Mouse (Mus musculus) limb, embryonic 13.5 days (tissue): ENCODE measurements around the gene Scaf4. TPM values are rescaled to one million over a fixed set of nuclear protein-coding genes. Genes with fewer than 3 reads are reported as not detected.
A peak's percentile ranks its signal among the peaks of the same experiment; 100 is the strongest.

Source experiments
- ATAC-seq: fragments of 200-750 bp; cut with Nextera tagmentation; 2 replicates; pipeline ENCODE4 v1.8.0; 2017; ENCODE audit warnings: low read depth, moderate number of reproducible peaks, moderate TSS enrichment; ENCODE audit not compliant: low FRiP score
- H3K27ac ChIP-seq: fragments of 300-500 bp; sonication (generic); 2 replicates; pipeline ENCODE4 v1.5.1; 2015; ENCODE audit warnings: inconsistent platforms, mild to moderate bottlenecking, moderate library complexity
- H3K27me3 ChIP-seq: fragments of 300-500 bp; sonication (generic); 2 replicates; pipeline ENCODE4 v1.6.1; 2015; ENCODE audit warnings: mild to moderate bottlenecking, inconsistent platforms
- H3K36me3 ChIP-seq: fragments of 300-500 bp; sonication (generic); 2 replicates; pipeline ENCODE4 v1.6.1; 2015; ENCODE audit warnings: inconsistent platforms, mild to moderate bottlenecking, moderate library complexity
- H3K4me1 ChIP-seq: fragments of 300-500 bp; sonication (generic); 2 replicates; pipeline ENCODE4 v1.6.1; 2015; ENCODE audit warnings: inconsistent platforms
- H3K4me2 ChIP-seq: fragments of 300-500 bp; sonication (generic); replicated peaks from 2 replicates; pipeline ENCODE4 v1.6.1; 2015; ENCODE audit warnings: inconsistent platforms, mild to moderate bottlenecking, moderate library complexity
- H3K4me3 ChIP-seq: fragments of 300-500 bp; sonication (generic); 2 replicates; pipeline ENCODE4 v1.5.1; 2015; ENCODE audit warnings: moderate library complexity, mild to moderate bottlenecking, inconsistent platforms
- H3K9ac ChIP-seq: fragments of 300-500 bp; sonication (generic); 2 replicates; pipeline ENCODE4 v1.6.1; 2015; ENCODE audit warnings: mild to moderate bottlenecking, inconsistent platforms
- H3K9me3 ChIP-seq: fragments of 300-500 bp; sonication (generic); 2 replicates; pipeline ENCODE4 v1.6.1; 2016; ENCODE audit warnings: inconsistent platforms
- WGBS: fragments of 180-500 bp; shearing (Covaris S2); methylation state at CpG from one replicate; pipeline ENCODE4 v1.1.7; 2015; 5-methylcytosine and 5-hydroxymethylcytosine counted together
- polyA plus RNA-seq: library from polyadenylated mRNA; unstranded; fragments of >200 nt; fragmentation: Nextera tagmentation; extraction: Ambion mirVana; gene quantifications from 2 replicates; pipeline ENCODE4 v1.2.1, GENCODE M21; 2015

Gene Scaf4
- polyA plus RNA-seq = 27.3 and 28.5 TPM in 2 replicates

- H3K9me3 ChIP-seq = no peaks in the 10 kb centered on the region
- under 1% methylated on average over 100 of the region's 123 CpGs for WGBS
These were observed at the start of gene Scaf4 for GRCm38 (mm10) chr16:90283905-90284891. Gene Scaf4 (minus strand): TSS chr16:90284503.

GRCm38 (mm10) chr16:90332553-90332952 lies 48.2 kb upstream of the Scaf4 start:
- ATAC-seq = no peak
- 66% methylated on average over 6 of the region's 6 CpGs for WGBS
- Histone ChIP-seq H3K27ac (no peak overlapping the region), H3K4me2 (no peak overlapping the region), H3K4me3 (no peak overlapping the region), H3K36me3 (no peaks in the 10 kb centered on the region), H3K4me1 (0 out of 2 replicates have a peak, but pooled peaks cover 4% of the 10 kb centered on the region), H3K27me3 (no peaks in the 10 kb centered on the region), H3K9ac (no peak overlapping the region), H3K9me3 (no peaks in the 10 kb centered on the region)

More at GRCm38 (mm10) chr16:90283905-90284891, at the start of gene Scaf4:
- Histone ChIP-seq H3K4me2 (peak within 1 kb of the TSS; percentile 92), H3K36me3 (no peaks in the 10 kb centered on the region), H3K9ac (peak within 1 kb of the TSS; percentile 99), H3K27ac (peak within 1 kb of the TSS; percentile 92), H3K4me1 (peaks cover 38% of the 10 kb centered on the region), H3K4me3 (peak within 1 kb of the TSS; percentile 98), H3K27me3 (no peaks in the 10 kb centered on the region)
- ATAC-seq = peak; percentile 97

- Histone ChIP-seq H3K27ac (no peak overlapping the region), H3K4me1 (0 out of 2 replicates have a peak, but pooled peaks cover 4% of the 10 kb centered on the region), H3K4me3 (no peak overlapping the region), H3K9ac (no peak overlapping the region), H3K36me3 (no peaks in the 10 kb centered on the region), H3K4me2 (no peak overlapping the region), H3K9me3 (no peaks in the 10 kb centered on the region), H3K27me3 (no peaks in the 10 kb centered on the region)
- no peak for ATAC-seq
- WGBS = 93% methylated on average over 6 of the region's 6 CpGs
These were observed 46.7 kb upstream of the Scaf4 start for GRCm38 (mm10) chr16:90330979-90331378.

- no peak overlapping the region for H3K4me2 ChIP-seq
- H3K9ac ChIP-seq = no peak overlapping the region
- H3K9me3 ChIP-seq = no peaks in the 10 kb centered on the region
- no peaks in the 10 kb centered on the region for H3K36me3 ChIP-seq
- H3K27ac ChIP-seq = no peak overlapping the region
- ATAC-seq = no peak
- no peak overlapping the region for H3K4me3 ChIP-seq
- no peaks in the 10 kb centered on the region for H3K4me1 ChIP-seq
- H3K27me3 ChIP-seq = no peaks in the 10 kb centered on the region
- WGBS = 56% methylated on average over 8 of the region's 8 CpGs
These were observed 45.2 kb upstream of the Scaf4 start for GRCm38 (mm10) chr16:90329511-90329910.

GRCm38 (mm10) chr16:90322850-90323528 lies 38.7 kb upstream of the Scaf4 start:
- Histone ChIP-seq H3K36me3 (no peaks in the 10 kb centered on the region), H3K4me3 (no peak overlapping the region), H3K27ac (no peak overlapping the region), H3K9me3 (no peaks in the 10 kb centered on the region), H3K27me3 (no peaks in the 10 kb centered on the region), H3K9ac (no peak overlapping the region), H3K4me2 (no peak overlapping the region), H3K4me1 (no peaks in the 10 kb centered on the region)
- WGBS = 32% methylated on average over 8 of the region's 8 CpGs
- ATAC-seq = peak; percentile 61; the same call in 1 of the 2 replicates

- no peak overlapping the region for H3K9ac ChIP-seq
- ATAC-seq = no peak
- H3K27me3 ChIP-seq = no peaks in the 10 kb centered on the region
- WGBS = 72% methylated on average over 7 of the region's 7 CpGs
- H3K4me1 ChIP-seq = no peaks in the 10 kb centered on the region
- no peak overlapping the region for H3K4me2 ChIP-seq
- H3K4me3 ChIP-seq = no peak overlapping the region
- no peaks in the 10 kb centered on the region for H3K9me3 ChIP-seq
- H3K27ac ChIP-seq = no peak overlapping the region
- no peaks in the 10 kb centered on the region for H3K36me3 ChIP-seq
These were observed 35.0 kb upstream of the Scaf4 start for GRCm38 (mm10) chr16:90319321-90319720.

- H3K27me3 ChIP-seq = no peaks in the 10 kb centered on the region
- no peaks in the 10 kb centered on the region for H3K9me3 ChIP-seq
- H3K4me2 ChIP-seq = no peak overlapping the region
- H3K4me3 ChIP-seq = no peak overlapping the region
- ATAC-seq = no peak
- WGBS = 47% methylated on average over 12 of the region's 12 CpGs
- no peaks in the 10 kb centered on the region for H3K4me1 ChIP-seq
- no peaks in the 10 kb centered on the region for H3K36me3 ChIP-seq
- no peak overlapping the region for H3K9ac ChIP-seq
- H3K27ac ChIP-seq = no peak overlapping the region
These were observed 34.1 kb upstream of the Scaf4 start for GRCm38 (mm10) chr16:90318372-90318926.

GRCm38 (mm10) chr16:90317777-90318176 lies 33.5 kb upstream of the Scaf4 start:
- WGBS = 82% methylated on average over 4 of the region's 4 CpGs
- Histone ChIP-seq H3K4me1 (no peaks in the 10 kb centered on the region), H3K27ac (no peak overlapping the region), H3K36me3 (no peaks in the 10 kb centered on the region), H3K27me3 (no peaks in the 10 kb centered on the region), H3K4me3 (no peak overlapping the region), H3K9me3 (no peaks in the 10 kb centered on the region), H3K9ac (no peak overlapping the region), H3K4me2 (no peak overlapping the region)
- ATAC-seq = no peak

GRCm38 (mm10) chr16:90315881-90316280 lies 31.6 kb upstream of the Scaf4 start:
- 82% methylated on average over 4 of the region's 4 CpGs for WGBS

GRCm38 (mm10) chr16:90312449-90313082 lies 28.3 kb upstream of the Scaf4 start:
- H3K27me3 ChIP-seq = no peaks in the 10 kb centered on the region
- peak; percentile 66 for ATAC-seq
- H3K36me3 ChIP-seq = no peaks in the 10 kb centered on the region
- H3K27ac ChIP-seq = no peak overlapping the region
- H3K9me3 ChIP-seq = no peaks in the 10 kb centered on the region
- no peaks in the 10 kb centered on the region for H3K4me1 ChIP-seq
- no peak overlapping the region for H3K4me3 ChIP-seq
- no peak overlapping the region for H3K9ac ChIP-seq
- 53% methylated on average over 13 of the region's 13 CpGs for WGBS
- H3K4me2 ChIP-seq = 0 out of 2 replicates have a peak overlapping the region, but pooled peaks have one; percentile 25

More at GRCm38 (mm10) chr16:90315881-90316280, 31.6 kb upstream of the Scaf4 start:
- Histone ChIP-seq H3K27me3 (no peaks in the 10 kb centered on the region), H3K4me1 (no peaks in the 10 kb centered on the region), H3K4me3 (no peak overlapping the region), H3K4me2 (no peak overlapping the region), H3K36me3 (no peaks in the 10 kb centered on the region), H3K27ac (no peak overlapping the region), H3K9me3 (no peaks in the 10 kb centered on the region), H3K9ac (no peak overlapping the region)
- no peak for ATAC-seq

- no peak for ATAC-seq
These were observed 26.3 kb upstream of the Scaf4 start for GRCm38 (mm10) chr16:90310488-90311135.

More at GRCm38 (mm10) chr16:90310488-90311135, 26.3 kb upstream of the Scaf4 start:
- Histone ChIP-seq H3K36me3 (no peaks in the 10 kb centered on the region), H3K9me3 (no peaks in the 10 kb centered on the region), H3K9ac (no peak overlapping the region), H3K4me3 (no peak overlapping the region), H3K27ac (no peak overlapping the region), H3K4me1 (no peaks in the 10 kb centered on the region), H3K27me3 (no peaks in the 10 kb centered on the region), H3K4me2 (no peak overlapping the region)
- 78% methylated on average over 11 of the region's 11 CpGs for WGBS
